Mouse (Mus musculus) C2C12 (cell line): ENCODE data around the gene Ltbp4.

Experiments
- CTCF ChIP-seq: IDR thresholded peaks from one replicate; pipeline ENCODE4 v1.5.1; 2011; ENCODE audit not compliant: control insufficient read depth, insufficient read depth, insufficient read length
- MYOD1 ChIP-seq: IDR thresholded peaks from one replicate; pipeline ENCODE4 v1.6.1; 2011; ENCODE audit warnings: low read depth; ENCODE audit not compliant: control insufficient read depth, insufficient read length
- USF1 ChIP-seq: IDR thresholded peaks from one replicate; pipeline ENCODE4 v1.6.1; 2011; ENCODE audit warnings: low read depth, mild to moderate bottlenecking, control low read depth, moderate library complexity

GRCm38 (mm10) chr7:27355745-27356240 lies 18.3 kb upstream of the Ltbp4 start, which contains the start of gene Shkbp1:
- TF ChIP-seq CTCF = no peak
- TF ChIP-seq USF1 = no peak
- TF ChIP-seq MYOD1 = no peak
